Mouse (Mus musculus): ENCODE data around the gene Cdc7. TPM values are rescaled to one million over a fixed set of nuclear protein-coding genes. Genes with fewer than 3 reads are reported as not detected.

The Cdc7 gene
- polyA plus RNA-seq, 1 experiment from 2014 or later, result 41.1 TPM

DNA sequence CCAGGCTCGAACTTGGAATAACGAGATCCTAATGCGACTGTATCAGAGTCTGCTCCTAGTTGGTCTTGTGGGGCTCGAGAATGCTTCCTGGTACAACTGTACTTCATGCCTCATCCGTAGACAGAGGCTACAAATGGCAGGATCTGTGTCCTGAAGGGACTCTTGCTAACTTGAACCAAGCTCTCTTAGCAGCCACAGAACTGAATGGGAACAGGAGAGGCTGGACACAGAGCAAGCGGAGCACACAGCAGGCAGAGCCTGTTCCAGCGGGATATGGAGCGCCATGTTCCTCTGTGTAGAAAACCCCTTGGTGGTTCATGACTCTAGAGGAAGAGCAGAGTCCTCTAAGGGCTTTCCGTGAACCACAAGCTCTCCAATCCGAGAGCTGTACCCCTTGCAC, 66.7 kb downstream of the Cdc7 start:
- Histone ChIP-seq H3K9me3 (no peaks in the 10 kb centered on the region), H3K4me2 (no peak overlapping the region), H3K9ac (no peak overlapping the region), H3K27me3 (no peaks in the 10 kb centered on the region), H3K27ac (no peak overlapping the region), H3K4me3 (no peak overlapping the region), H3K4me1 (replicated peaks) (no peaks in the 10 kb centered on the region), H3K36me3 (no peaks in the 10 kb centered on the region)
- 91% methylated on average over 10 of the region's 10 CpGs for WGBS
- no peak for ATAC-seq (ENCODE audit: low FRiP score)

Other genes with a start within 250 kb of the Cdc7 start
- gene Hfm1, start 38.0 kb upstream of the Cdc7 start, polyA plus RNA-seq (2015; fragmentation: Nextera tagmentation; extraction: Ambion mirVana), result 5.9 and 6.7 TPM in 2 replicates

Data from hindbrain, embryonic 13.5 days (tissue).